Mouse (Mus musculus) midbrain, embryonic 11.5 days (tissue): ENCODE results near the gene Twist1. TPM values are rescaled to one million over a fixed set of nuclear protein-coding genes. Genes with fewer than 3 reads are reported as not detected.
A peak's percentile ranks its signal among the peaks of the same experiment; 100 is the strongest.

ENCODE experiments used
- ATAC-seq: fragments of 200-750 bp; cut with Nextera tagmentation; 2 replicates; pipeline ENCODE4 v1.8.0; 2017; ENCODE audit warnings: moderate TSS enrichment, moderate library complexity; ENCODE audit not compliant: low FRiP score
- DNase-seq: peaks from one replicate; pipeline ENCODE4 v3.0.0; 2015; ENCODE audit warnings: low spot score; ENCODE audit errors: missing footprints
- H3K27ac ChIP-seq: fragments of 300-500 bp; sonication (generic); 2 replicates; pipeline ENCODE4 v1.5.1; 2014; ENCODE audit warnings: low read depth, low read length
- H3K27me3 ChIP-seq: fragments of 300-500 bp; sonication (generic); 2 replicates; pipeline ENCODE4 v1.6.1; 2014; ENCODE audit warnings: mild to moderate bottlenecking, low read length, moderate library complexity, mixed read lengths; ENCODE audit not compliant: control insufficient read depth, insufficient read depth
- H3K36me3 ChIP-seq: fragments of 300-500 bp; sonication (generic); 2 replicates; pipeline ENCODE4 v1.6.1; 2014; ENCODE audit warnings: mild to moderate bottlenecking, low read length, moderate library complexity, mixed read lengths; ENCODE audit not compliant: control insufficient read depth, insufficient read depth
- H3K4me1 ChIP-seq: fragments of 300-500 bp; sonication (generic); 2 replicates; pipeline ENCODE4 v1.6.1; 2014; ENCODE audit warnings: low read length; ENCODE audit not compliant: control insufficient read depth, insufficient read depth
- H3K4me2 ChIP-seq: fragments of 300-500 bp; sonication (generic); 2 replicates; pipeline ENCODE4 v1.6.1; 2014; ENCODE audit warnings: mild to moderate bottlenecking, moderate library complexity
- H3K4me3 ChIP-seq: fragments of 300-500 bp; sonication (generic); 2 replicates; pipeline ENCODE4 v1.5.1; 2014; ENCODE audit warnings: low read depth, low read length
- H3K9ac ChIP-seq: fragments of 300-500 bp; sonication (generic); 2 replicates; pipeline ENCODE4 v1.6.1; 2014; ENCODE audit warnings: low read length
- H3K9me3 ChIP-seq: fragments of 300-500 bp; sonication (generic); 2 replicates; pipeline ENCODE4 v1.6.1; 2016; ENCODE audit warnings: low read length; ENCODE audit not compliant: control insufficient read depth
- WGBS: fragments of 180-500 bp; shearing (Covaris S2); extraction: QIAGEN DNeasy Blood & Tissue Kit; methylation state at CpG from one replicate; pipeline ENCODE4 v1.1.7; 2014; 5-methylcytosine and 5-hydroxymethylcytosine counted together
- polyA plus RNA-seq: library from polyadenylated mRNA; unstranded; fragments of >200 nt; fragmentation: Nextera tagmentation; extraction: Ambion mirVana; gene quantifications from 2 replicates; pipeline ENCODE4 v1.2.1, GENCODE M21; 2014

Twist1 gene
- polyA plus RNA-seq, 1 experiment from 2014 or later = 10.2 TPM

DNA sequence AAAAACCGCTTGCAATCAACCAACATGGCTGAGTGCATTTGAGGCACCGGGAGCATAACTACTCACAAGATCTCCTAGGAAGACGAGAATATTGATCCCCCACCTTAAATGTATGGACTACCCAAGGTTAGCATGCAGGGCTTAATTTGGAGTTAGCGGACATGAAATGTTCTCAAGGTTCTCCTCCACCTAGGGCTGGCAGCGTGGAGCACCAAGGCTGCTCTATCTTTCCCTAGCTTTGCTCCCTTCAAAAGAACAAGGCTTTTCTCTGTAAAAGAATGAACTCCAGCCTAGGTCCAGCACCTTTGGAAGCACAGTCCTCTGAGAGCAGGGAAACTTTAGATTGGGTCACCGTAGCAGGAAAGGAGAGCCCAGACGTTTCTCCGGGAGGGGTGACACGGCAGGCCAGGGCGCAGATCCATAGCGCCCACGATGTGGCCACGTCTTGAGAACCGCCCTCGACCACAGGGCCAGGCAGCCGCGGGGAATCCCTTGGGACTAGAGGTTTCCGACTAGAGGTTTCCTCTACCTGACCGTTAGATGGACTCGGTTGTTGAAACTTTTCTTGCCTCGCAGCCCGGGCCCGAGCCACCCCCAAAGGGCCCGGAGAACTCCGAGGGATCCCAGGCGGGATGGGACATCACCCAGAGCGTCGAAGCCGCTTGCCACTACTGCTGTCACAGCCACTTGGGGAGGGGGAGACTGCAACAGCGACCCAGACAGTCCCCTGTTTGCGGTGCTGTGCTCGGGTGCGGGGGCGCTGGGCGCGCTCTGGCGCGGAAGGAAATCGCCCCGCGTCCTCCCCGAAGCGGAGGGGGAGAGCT is 683 bp upstream of the Twist1 start:
- peak overlapping the region; percentile 75 for H3K4me2 ChIP-seq
- H3K4me3 ChIP-seq = peak overlapping the region; percentile 56
- H3K27ac ChIP-seq = no peak overlapping the region
- peak; percentile 41 for ATAC-seq
- peak; percentile 97 for DNase-seq
- no peaks in the 10 kb centered on the region for H3K36me3 ChIP-seq
- no peaks in the 10 kb centered on the region for H3K9me3 ChIP-seq
- WGBS = under 1% methylated on average over 41 of the region's 43 CpGs
- peaks cover 19% of the 10 kb centered on the region for H3K4me1 ChIP-seq
- H3K9ac ChIP-seq = no peak overlapping the region
- H3K27me3 ChIP-seq = peaks cover 80% of the 10 kb centered on the region

GRCm38 (mm10) chr12:33958241-33959194 is 1.0 kb downstream of the Twist1 start:
- Histone ChIP-seq H3K4me1 (peaks cover 19% of the 10 kb centered on the region), H3K27ac (no peak overlapping the region; the same call in 1 of the 2 replicates), H3K36me3 (no peaks in the 10 kb centered on the region), H3K27me3 (peaks cover 90% of the 10 kb centered on the region), H3K4me2 (peak overlapping the region; percentile 75), H3K4me3 (peak overlapping the region; percentile 56), H3K9ac (peak overlapping the region; percentile 64), H3K9me3 (no peaks in the 10 kb centered on the region)
- DNase-seq (peak; percentile 97), ATAC-seq (peak; percentile 43)
- under 1% methylated on average over 46 of the region's 56 CpGs for WGBS

GRCm38 (mm10) chr12:33959206-33959605 is 1.7 kb downstream of the Twist1 start:
- peak overlapping the region; percentile 56; the same call in 1 of the 2 replicates for H3K4me3 ChIP-seq
- peak; percentile 91 for DNase-seq
- H3K36me3 ChIP-seq = no peaks in the 10 kb centered on the region
- peaks cover 19% of the 10 kb centered on the region for H3K4me1 ChIP-seq
- no peaks in the 10 kb centered on the region for H3K9me3 ChIP-seq
- H3K4me2 ChIP-seq = no peak overlapping the region
- under 1% methylated on average over 6 of the region's 6 CpGs for WGBS
- no peak overlapping the region for H3K27ac ChIP-seq
- ATAC-seq = no peak
- peaks cover 90% of the 10 kb centered on the region for H3K27me3 ChIP-seq
- no peak overlapping the region for H3K9ac ChIP-seq

GRCm38 (mm10) chr12:33959846-33960245 is 2.4 kb downstream of the Twist1 start:
- no peaks in the 10 kb centered on the region for H3K9me3 ChIP-seq
- DNase-seq (peak; percentile 91), ATAC-seq (no peak)
- no peak overlapping the region for H3K9ac ChIP-seq
- 4% methylated on average over 3 of the region's 3 CpGs for whole genome bisulfite sequencing
- H3K4me3 ChIP-seq = no peak overlapping the region
- no peak overlapping the region for H3K27ac ChIP-seq
- H3K27me3 ChIP-seq = peaks cover 91% of the 10 kb centered on the region
- no peak overlapping the region for H3K4me2 ChIP-seq
- peaks cover 19% of the 10 kb centered on the region for H3K4me1 ChIP-seq
- no peaks in the 10 kb centered on the region for H3K36me3 ChIP-seq

DNA sequence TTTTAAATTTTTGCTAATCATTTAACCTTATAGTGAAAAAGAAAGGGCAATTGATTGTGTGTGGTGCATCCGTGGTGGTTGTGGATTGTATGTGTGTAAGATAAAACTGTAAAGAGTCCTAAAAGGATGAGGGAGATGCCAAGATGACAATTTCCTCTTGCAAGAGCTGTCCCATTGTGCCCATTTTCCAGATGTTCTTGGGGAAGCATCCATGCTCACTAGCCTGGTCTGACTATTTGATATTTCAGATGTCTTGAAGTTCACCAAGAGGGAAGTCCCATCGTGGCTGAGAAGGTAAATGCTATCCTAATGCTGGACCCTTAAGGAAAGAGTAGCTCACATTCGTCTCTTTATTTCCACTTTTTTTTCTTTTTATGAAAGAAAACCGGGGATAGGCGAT is 3.5 kb downstream of the Twist1 start:
- Histone ChIP-seq H3K27me3 (peaks cover 91% of the 10 kb centered on the region), H3K4me3 (no peak overlapping the region), H3K4me2 (no peak overlapping the region), H3K27ac (no peak overlapping the region), H3K4me1 (peaks cover 16% of the 10 kb centered on the region), H3K9me3 (no peaks in the 10 kb centered on the region), H3K36me3 (no peaks in the 10 kb centered on the region), H3K9ac (no peak overlapping the region)
- DNase-seq (peak; percentile 91), ATAC-seq (no peak)
- 9% methylated on average over 5 of the region's 5 CpGs for WGBS

- Histone ChIP-seq H3K36me3 (no peaks in the 10 kb centered on the region), H3K4me3 (no peak overlapping the region), H3K4me2 (no peak overlapping the region), H3K27me3 (peaks cover 89% of the 10 kb centered on the region), H3K9ac (no peak overlapping the region), H3K27ac (no peak overlapping the region), H3K4me1 (peaks cover 20% of the 10 kb centered on the region), H3K9me3 (no peaks in the 10 kb centered on the region)
- WGBS = under 1% methylated on average over 17 of the region's 17 CpGs
- DNase-seq (peak; percentile 94), ATAC-seq (no peak)
These were observed 4.8 kb downstream of the Twist1 start for GRCm38 (mm10) chr12:33962118-33962772.

DNA sequence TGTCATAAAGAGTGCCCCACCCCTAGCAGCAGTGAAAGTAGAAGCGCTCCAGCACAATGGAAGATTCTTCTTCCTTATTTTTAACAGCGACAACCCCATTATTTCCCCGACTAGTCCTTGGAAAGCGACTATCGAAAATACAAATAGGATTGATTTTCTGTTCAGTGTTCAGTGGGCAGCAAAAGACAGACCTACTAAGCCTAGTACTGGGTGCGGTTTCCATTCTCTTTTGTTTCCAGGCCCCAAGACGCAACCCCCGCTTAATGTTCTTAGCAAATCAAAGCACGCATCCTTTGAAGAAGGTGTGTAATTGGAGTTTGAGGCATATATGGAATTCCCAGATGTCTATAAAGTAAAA is 5.3 kb downstream of the Twist1 start:
- H3K9me3 ChIP-seq = no peaks in the 10 kb centered on the region
- no peak for ATAC-seq
- WGBS = 5% methylated on average over 9 of the region's 9 CpGs
- H3K4me3 ChIP-seq = no peak overlapping the region
- DNase-seq = peak; percentile 94
- no peak overlapping the region for H3K4me2 ChIP-seq
- peaks cover 21% of the 10 kb centered on the region for H3K4me1 ChIP-seq
- peaks cover 89% of the 10 kb centered on the region for H3K27me3 ChIP-seq
- no peak overlapping the region for H3K9ac ChIP-seq
- H3K36me3 ChIP-seq = no peaks in the 10 kb centered on the region
- H3K27ac ChIP-seq = no peak overlapping the region

- ATAC-seq (no peak), DNase-seq (peak; percentile 93)
- Histone ChIP-seq H3K4me3 (no peak overlapping the region), H3K4me1 (peaks cover 16% of the 10 kb centered on the region), H3K9me3 (no peaks in the 10 kb centered on the region), H3K27ac (no peak overlapping the region), H3K36me3 (no peaks in the 10 kb centered on the region), H3K27me3 (peaks cover 89% of the 10 kb centered on the region), H3K9ac (no peak overlapping the region), H3K4me2 (no peak overlapping the region)
- WGBS = 4% methylated on average over 15 of the region's 15 CpGs
These were observed 6.3 kb downstream of the Twist1 start for GRCm38 (mm10) chr12:33963671-33964369.
